Mouse (Mus musculus): ENCODE data around the gene Ppt2. TPM values are rescaled to one million over a fixed set of nuclear protein-coding genes. Genes with fewer than 3 reads are reported as not detected.

Ppt2 gene
- polyA plus RNA-seq, 1 experiment, result 32.7 TPM

DNA sequence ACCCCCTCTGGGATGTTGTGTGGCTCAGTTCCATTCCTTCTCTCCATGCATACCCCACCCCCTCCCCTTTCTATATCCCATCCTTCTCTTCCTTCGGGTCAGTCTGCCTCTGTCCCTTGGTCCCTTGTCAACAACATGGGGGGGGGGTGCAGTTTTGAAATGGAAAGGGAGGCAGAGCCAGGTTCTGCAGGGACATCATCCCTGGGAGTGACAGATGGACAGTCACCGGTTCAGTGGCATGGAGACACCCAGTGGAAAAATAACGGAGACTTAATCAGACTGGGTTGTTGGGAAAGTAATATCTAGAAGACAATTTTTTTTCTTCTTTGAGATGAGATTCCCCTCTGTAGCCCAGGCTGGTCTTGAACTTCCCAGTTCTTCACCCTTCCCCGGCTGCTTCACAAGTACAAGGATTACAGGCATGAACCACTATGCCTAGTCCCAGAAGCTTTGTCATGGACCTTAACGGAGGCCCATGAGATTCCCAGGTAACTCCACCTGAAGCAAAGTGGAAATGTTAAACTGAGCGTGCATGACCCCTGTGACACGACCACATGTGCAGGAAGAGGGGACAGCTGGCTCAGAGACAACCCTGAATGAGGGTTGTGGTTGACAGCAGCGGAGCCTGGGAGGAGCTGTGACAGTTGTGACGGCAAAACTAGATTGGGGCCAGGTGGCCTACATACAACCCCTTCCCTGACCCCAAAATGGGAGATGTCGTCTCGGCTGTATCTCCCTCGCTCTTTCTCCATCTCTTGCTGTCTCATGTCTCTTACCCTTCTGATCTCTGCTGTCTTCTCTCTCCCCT, 1.7 kb upstream of the Ppt2 start:
- Histone ChIP-seq H3K4me3 (ENCODE audit: insufficient read depth, low read length) (peak overlapping the region; percentile 75), H3K27ac (ENCODE audit: insufficient read depth, low read length) (peak overlapping the region; percentile 62), H3K4me1 (ENCODE audit: control insufficient read depth, insufficient read depth, low read length) (peaks cover 5% of the 10 kb centered on the region; the same call in 1 of the 2 replicates)
- no peak for TF ChIP-seq POLR2A (IDR thresholded peaks at IDR 0.05; ENCODE audit: extremely low read depth, insufficient read depth, low read length)
- TF ChIP-seq CTCF (IDR thresholded peaks at IDR 0.05; ENCODE audit: extremely low read depth, insufficient read depth, low read length), result no peak

DNA sequence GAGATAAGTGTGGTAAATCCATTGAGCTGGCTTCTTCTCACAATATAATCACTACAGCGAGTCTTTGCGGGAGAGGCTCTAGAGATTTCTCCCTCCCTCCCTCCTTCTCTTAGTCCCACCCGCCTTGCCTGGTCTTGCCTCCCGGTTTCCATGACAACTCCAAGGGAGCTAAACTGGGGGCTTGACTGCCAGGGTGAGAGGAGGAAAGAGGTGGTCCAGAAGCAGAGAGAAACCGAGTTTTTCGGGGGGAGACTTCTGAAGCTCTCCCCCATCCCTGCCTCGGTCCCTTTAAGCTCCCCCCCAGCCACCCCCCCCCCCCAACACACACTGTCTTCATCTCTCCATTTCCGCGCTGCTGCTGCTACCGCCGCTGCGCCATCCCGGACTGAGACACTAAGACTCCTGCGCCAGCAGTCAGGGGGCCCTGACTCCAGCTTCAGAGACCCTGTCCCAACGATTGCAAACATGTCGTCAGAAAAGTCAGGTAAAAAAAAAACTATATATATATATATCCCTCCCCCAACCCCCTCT, 976 bp upstream of the Ppt2 start, which contains the start of gene Prrt1:
Gene Prrt1 (plus strand): TSS at position 313 of the 531 bp plus-strand sequence.
- H3K4me3 ChIP-seq (ENCODE audit: insufficient read depth, low read length), result peak within 1 kb of the TSS; percentile 75
- peak within 1 kb of the TSS; percentile 97 for H3K27ac ChIP-seq (ENCODE audit: insufficient read depth, low read length)
- H3K4me1 ChIP-seq (ENCODE audit: control insufficient read depth, insufficient read depth, low read length), result peaks cover 5% of the 10 kb centered on the region; the same call in 1 of the 2 replicates
- TF ChIP-seq CTCF (IDR thresholded peaks at IDR 0.05; ENCODE audit: extremely low read depth, insufficient read depth, low read length), result no peak
- peak; percentile 70 for TF ChIP-seq POLR2A (IDR thresholded peaks at IDR 0.05; ENCODE audit: extremely low read depth, insufficient read depth, low read length)

DNA sequence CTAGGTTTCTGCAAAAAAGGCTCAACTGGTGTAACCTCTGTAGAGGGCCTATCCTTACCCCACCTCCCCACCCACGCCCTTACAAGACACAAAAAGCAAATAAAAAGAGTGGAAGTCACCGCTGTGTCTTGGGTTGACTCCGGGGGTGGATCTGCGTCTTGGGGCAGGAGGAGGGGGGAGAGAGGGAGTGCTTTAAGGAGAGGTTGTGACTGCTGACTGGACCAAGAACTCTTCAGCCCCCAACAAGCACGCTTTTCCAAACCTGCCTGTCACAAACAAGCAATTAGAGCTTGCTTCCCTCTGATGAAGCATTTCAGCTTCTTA, 296 bp upstream of the Ppt2 start:
- Histone ChIP-seq H3K4me3 (ENCODE audit: insufficient read depth, low read length) (peak overlapping the region; percentile 75), H3K4me1 (ENCODE audit: control insufficient read depth, insufficient read depth, low read length) (peaks cover 5% of the 10 kb centered on the region; the same call in 1 of the 2 replicates), H3K27ac (ENCODE audit: insufficient read depth, low read length) (peak overlapping the region; percentile 97; the same call in 1 of the 2 replicates)
- no peak for TF ChIP-seq CTCF (IDR thresholded peaks at IDR 0.05; ENCODE audit: extremely low read depth, insufficient read depth, low read length)
- TF ChIP-seq POLR2A (IDR thresholded peaks at IDR 0.05; ENCODE audit: extremely low read depth, insufficient read depth, low read length), result no peak

DNA sequence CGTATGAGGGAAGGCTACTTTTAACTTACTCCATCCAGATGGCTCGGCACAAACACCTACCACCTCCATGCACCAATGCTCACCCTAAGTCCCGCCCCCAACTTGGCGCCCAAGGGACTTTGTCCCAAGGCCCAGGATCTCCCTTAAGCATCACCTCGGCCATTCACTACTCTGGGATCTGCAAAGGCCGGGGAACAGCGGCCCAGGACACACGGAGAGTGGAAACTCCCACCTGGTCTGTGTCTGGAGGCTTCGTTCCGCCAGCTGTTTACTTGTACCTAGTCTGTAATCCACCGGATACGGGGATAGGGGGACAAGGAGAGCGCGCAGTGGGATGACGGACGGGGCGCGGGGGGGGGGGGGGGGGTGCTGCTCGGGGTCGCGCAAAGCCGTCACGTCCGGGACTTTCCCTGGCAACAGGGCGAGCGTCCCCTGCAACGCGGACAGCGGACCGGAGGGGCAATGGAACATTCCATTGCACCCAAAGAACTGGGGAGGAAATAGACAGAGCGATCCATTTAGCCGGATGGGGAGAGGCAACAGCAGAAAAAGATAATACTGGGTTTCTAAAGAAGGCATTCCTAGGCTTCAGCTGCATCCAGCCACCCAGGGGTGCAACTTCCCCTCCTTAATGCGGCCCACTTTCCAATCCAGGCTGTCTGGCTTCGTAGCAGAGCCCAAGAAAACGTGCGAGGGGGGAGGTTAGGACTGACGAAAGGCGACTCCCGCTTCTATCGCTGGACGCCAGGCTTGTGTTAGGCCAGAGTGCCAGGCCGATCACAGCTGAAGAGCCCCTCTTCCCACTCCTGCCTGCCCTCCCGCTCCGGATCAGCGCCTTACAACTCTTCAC, 992 bp downstream of the Ppt2 start:
- H3K27ac ChIP-seq (ENCODE audit: insufficient read depth, low read length), result peak overlapping the region; percentile 97
- H3K4me3 ChIP-seq (ENCODE audit: insufficient read depth, low read length), result peak overlapping the region; percentile 75
- H3K4me1 ChIP-seq (ENCODE audit: control insufficient read depth, insufficient read depth, low read length), result peaks cover 5% of the 10 kb centered on the region; the same call in 1 of the 2 replicates
- peak; percentile 81 for TF ChIP-seq POLR2A (IDR thresholded peaks at IDR 0.05; ENCODE audit: extremely low read depth, insufficient read depth, low read length)
- no peak for TF ChIP-seq CTCF (IDR thresholded peaks at IDR 0.05; ENCODE audit: extremely low read depth, insufficient read depth, low read length)

DNA sequence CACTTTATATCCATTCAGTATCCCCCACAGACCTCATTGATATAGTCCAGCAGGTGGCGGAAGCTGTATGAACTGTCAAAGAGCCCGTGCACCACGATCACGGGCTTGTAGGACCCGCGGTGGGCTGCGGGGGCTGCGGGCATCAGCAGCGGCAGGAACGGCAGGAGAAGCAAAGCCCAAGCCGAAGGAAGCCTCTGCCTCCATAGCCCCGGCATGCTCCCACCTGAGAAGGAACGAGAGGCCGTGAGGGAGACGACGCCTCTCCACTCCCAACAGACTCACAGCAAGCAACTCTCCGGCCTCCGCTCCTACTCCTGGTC, 1.6 kb downstream of the Ppt2 start:
- TF ChIP-seq CTCF (IDR thresholded peaks at IDR 0.05; ENCODE audit: extremely low read depth, insufficient read depth, low read length) (peak; percentile 38), POLR2A (IDR thresholded peaks at IDR 0.05; ENCODE audit: extremely low read depth, insufficient read depth, low read length) (no peak)
- Histone ChIP-seq H3K4me3 (ENCODE audit: insufficient read depth, low read length) (peak overlapping the region; percentile 75), H3K4me1 (ENCODE audit: control insufficient read depth, insufficient read depth, low read length) (peaks cover 5% of the 10 kb centered on the region; the same call in 1 of the 2 replicates), H3K27ac (ENCODE audit: insufficient read depth, low read length) (peak overlapping the region; percentile 55)

DNA sequence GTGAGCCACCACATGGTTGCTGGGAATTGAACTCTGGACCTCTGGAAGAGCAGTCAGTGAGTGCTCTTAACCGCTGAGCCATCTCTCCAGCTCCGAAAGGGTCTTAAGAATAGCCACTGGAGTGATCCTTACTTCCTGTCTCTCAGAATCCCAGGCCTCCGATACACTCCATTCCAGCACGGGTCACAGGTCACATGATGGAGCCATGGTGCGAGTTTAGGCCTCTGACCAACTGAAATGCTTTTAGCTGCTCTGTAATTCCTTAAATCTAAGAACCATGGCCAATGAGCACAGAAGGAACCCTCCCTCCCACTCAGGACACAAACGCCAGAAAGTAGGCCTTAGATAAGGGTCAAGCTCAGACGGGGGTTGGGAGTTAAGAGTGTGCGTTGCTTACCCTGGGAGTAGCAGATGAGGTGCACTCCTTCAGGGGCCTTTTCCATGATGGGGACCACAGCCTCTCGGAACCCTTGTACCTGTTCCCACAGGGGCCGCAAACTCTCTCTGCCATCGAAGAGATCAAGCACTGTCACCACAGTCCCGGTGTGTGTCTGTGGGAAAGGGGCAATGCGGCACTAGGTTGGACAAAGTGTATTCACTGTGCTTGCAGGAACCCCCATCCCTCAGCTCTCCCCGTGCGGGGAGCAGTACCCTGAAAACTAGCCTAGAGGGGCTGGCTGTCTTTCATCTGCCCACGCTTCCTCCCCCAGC, 2.1 kb downstream of the Ppt2 start:
- Histone ChIP-seq H3K4me3 (ENCODE audit: insufficient read depth, low read length) (peak overlapping the region; percentile 75), H3K4me1 (ENCODE audit: control insufficient read depth, insufficient read depth, low read length) (peaks cover 5% of the 10 kb centered on the region; the same call in 1 of the 2 replicates), H3K27ac (ENCODE audit: insufficient read depth, low read length) (0 out of 2 replicates have a peak overlapping the region, but pooled peaks have one; percentile 55)
- TF ChIP-seq CTCF (IDR thresholded peaks at IDR 0.05; ENCODE audit: extremely low read depth, insufficient read depth, low read length) (no peak), POLR2A (IDR thresholded peaks at IDR 0.05; ENCODE audit: extremely low read depth, insufficient read depth, low read length) (no peak)

DNA sequence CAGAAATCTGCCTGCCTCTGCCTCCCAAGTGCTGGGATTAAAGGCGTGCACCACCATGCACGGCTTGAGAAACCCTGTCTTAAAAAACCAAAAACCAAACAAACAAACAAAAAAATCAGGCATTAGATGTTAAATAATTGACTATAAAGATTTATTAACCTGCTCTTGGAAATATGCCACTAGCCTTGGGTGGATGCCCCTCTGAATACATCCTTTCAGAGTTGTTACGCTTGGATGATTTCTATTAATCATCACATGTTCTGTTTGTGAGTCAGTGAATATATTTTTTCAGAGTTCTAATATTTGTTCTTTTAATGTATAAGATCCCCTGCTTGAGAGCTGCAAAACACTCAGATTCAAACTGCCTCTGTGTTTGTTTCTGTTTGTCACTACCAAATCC, 3.3 kb downstream of the Ppt2 start:
- TF ChIP-seq POLR2A (IDR thresholded peaks at IDR 0.05; ENCODE audit: extremely low read depth, insufficient read depth, low read length), result no peak
- no peak for TF ChIP-seq CTCF (IDR thresholded peaks at IDR 0.05; ENCODE audit: extremely low read depth, insufficient read depth, low read length)
- no peak overlapping the region for H3K4me3 ChIP-seq (ENCODE audit: insufficient read depth, low read length)
- H3K27ac ChIP-seq (ENCODE audit: insufficient read depth, low read length), result no peak overlapping the region
- H3K4me1 ChIP-seq (ENCODE audit: control insufficient read depth, insufficient read depth, low read length), result peaks cover 5% of the 10 kb centered on the region; the same call in 1 of the 2 replicates

DNA sequence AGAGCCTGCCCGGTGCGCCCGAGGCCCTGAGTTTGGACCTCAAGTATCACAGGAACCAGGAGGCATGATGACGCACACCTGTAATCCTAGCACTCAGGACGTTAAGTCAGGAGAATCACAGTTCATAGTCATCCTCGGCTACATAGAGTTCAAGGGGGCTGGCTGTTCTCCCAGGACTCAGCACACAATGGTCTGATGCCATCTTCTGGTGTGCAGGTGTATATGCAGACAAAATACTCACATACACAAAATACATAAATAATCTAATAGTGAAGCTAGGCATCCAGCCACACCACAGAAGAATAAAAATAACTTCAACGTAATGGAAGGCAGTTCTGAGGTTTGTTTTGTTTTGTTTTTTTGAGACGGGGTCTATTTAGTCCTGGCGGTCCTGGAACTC, 5.1 kb downstream of the Ppt2 start:
- TF ChIP-seq CTCF (IDR thresholded peaks at IDR 0.05; ENCODE audit: extremely low read depth, insufficient read depth, low read length) (0 out of 2 replicates have a peak, but pooled peaks have one; percentile 17), POLR2A (IDR thresholded peaks at IDR 0.05; ENCODE audit: extremely low read depth, insufficient read depth, low read length) (no peak)
- no peak overlapping the region for H3K4me3 ChIP-seq (ENCODE audit: insufficient read depth, low read length)
- H3K4me1 ChIP-seq (ENCODE audit: control insufficient read depth, insufficient read depth, low read length), result no peaks in the 10 kb centered on the region; the same call in 1 of the 2 replicates
- H3K27ac ChIP-seq (ENCODE audit: insufficient read depth, low read length), result no peak overlapping the region

DNA sequence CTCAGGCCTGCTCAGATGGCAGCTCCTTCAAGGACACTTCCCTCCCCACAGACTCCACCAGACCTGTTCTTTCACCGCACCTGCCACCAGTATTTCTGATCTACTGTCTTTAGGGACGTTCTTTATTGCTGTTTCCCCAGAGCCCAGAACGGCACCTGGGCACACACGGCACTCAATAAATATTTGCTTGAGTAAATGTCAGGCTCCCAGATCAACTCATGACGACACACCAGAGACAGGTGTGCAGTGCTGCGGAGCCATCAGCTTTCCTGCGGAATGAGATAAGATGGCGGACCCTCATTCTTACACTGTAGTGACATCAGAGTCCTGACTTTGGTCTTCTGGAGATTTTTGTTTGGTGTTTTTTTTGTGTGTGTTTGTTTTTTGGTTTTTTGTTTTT, 7.3 kb downstream of the Ppt2 start:
- no peaks in the 10 kb centered on the region for H3K4me1 ChIP-seq (ENCODE audit: control insufficient read depth, insufficient read depth, low read length)
- no peak overlapping the region for H3K4me3 ChIP-seq (ENCODE audit: insufficient read depth, low read length)
- no peak overlapping the region for H3K27ac ChIP-seq (ENCODE audit: insufficient read depth, low read length)
- TF ChIP-seq POLR2A (IDR thresholded peaks at IDR 0.05; ENCODE audit: extremely low read depth, insufficient read depth, low read length), result no peak
- TF ChIP-seq CTCF (IDR thresholded peaks at IDR 0.05; ENCODE audit: extremely low read depth, insufficient read depth, low read length), result no peak

Data from cortical plate, adult 2 months (tissue).